Mouse (Mus musculus): ENCODE data around the gene Tmcc3.
"Not testable (repeated sequence)": the region's sequence is repeated elsewhere in the genome, so short reads cannot be mapped to it uniquely, and the experiment has no call there.

Gene Tmcc3

GRCm38 (mm10) chr10:94521776-94522175 lies 210.0 kb downstream of the Tmcc3 start:
- no peak for DNase-seq

GRCm38 (mm10) chr10:94523297-94523696 lies 211.5 kb downstream of the Tmcc3 start:
- no peak for DNase-seq

GRCm38 (mm10) chr10:94523711-94524156 lies 212.0 kb downstream of the Tmcc3 start:
- no peak for DNase-seq

- DNase-seq = no peak
Measured at GRCm38 (mm10) chr10:94524966-94525365, 213.2 kb downstream of the Tmcc3 start.

- no peak for DNase-seq
Measured at GRCm38 (mm10) chr10:94525784-94526183, 214.0 kb downstream of the Tmcc3 start.

- no peak for DNase-seq
Measured at GRCm38 (mm10) chr10:94526834-94527233, 215.1 kb downstream of the Tmcc3 start.

GRCm38 (mm10) chr10:94527248-94527647 lies 215.5 kb downstream of the Tmcc3 start:
- DNase-seq = no peak

GRCm38 (mm10) chr10:94530079-94530478 lies 218.3 kb downstream of the Tmcc3 start:
- no peak for DNase-seq

- no peak for DNase-seq
Measured at GRCm38 (mm10) chr10:94531482-94531881, 219.7 kb downstream of the Tmcc3 start.

GRCm38 (mm10) chr10:94533081-94533724 lies 221.5 kb downstream of the Tmcc3 start:
- no peak for DNase-seq

- DNase-seq = not testable (repeated sequence)
Measured at GRCm38 (mm10) chr10:94538623-94539022, 226.9 kb downstream of the Tmcc3 start.

- no peak for DNase-seq
Measured at GRCm38 (mm10) chr10:94540241-94540640, 228.5 kb downstream of the Tmcc3 start.

GRCm38 (mm10) chr10:94543956-94544355 lies 232.2 kb downstream of the Tmcc3 start:
- no peak for DNase-seq

GRCm38 (mm10) chr10:94544803-94545202 lies 233.1 kb downstream of the Tmcc3 start:
- no peak for DNase-seq

GRCm38 (mm10) chr10:94545259-94546019 lies 233.7 kb downstream of the Tmcc3 start:
- no peak for DNase-seq

- DNase-seq = no peak
Measured at GRCm38 (mm10) chr10:94546617-94547016, 234.9 kb downstream of the Tmcc3 start.

GRCm38 (mm10) chr10:94549511-94550232 lies 237.9 kb downstream of the Tmcc3 start:
- peak; percentile 16 for DNase-seq

GRCm38 (mm10) chr10:94550649-94551048 lies 238.9 kb downstream of the Tmcc3 start:
- no peak for DNase-seq

- DNase-seq = no peak
Measured at GRCm38 (mm10) chr10:94551065-94551464, 239.3 kb downstream of the Tmcc3 start.

GRCm38 (mm10) chr10:94551511-94551910 lies 239.8 kb downstream of the Tmcc3 start:
- no peak for DNase-seq

GRCm38 (mm10) chr10:94551924-94552523 lies 240.3 kb downstream of the Tmcc3 start:
- no peak for DNase-seq

GRCm38 (mm10) chr10:94555394-94555793 lies 243.6 kb downstream of the Tmcc3 start:
- DNase-seq = no peak
